8 mouse cellular contexts compared by ENCODE assay signal in genomic region chr6:49074117-49074490, GRCm38 (mm10). TPM values are rescaled to one million over a fixed set of nuclear protein-coding genes. Genes with fewer than 3 reads are reported as not detected.
DNase-seq lines count a peak whose midpoint lies in the region; ATAC-seq and TF ChIP-seq lines count a peak whose summit lies in the region.

No protein-coding gene starts in this region.

- H3K4me1 ChIP-seq in kidney, adult 2 months (ENCODE audit: control insufficient read depth, insufficient read depth, low read length): peaks cover 6% of the 10 kb centered on the region
- H3K4me1 ChIP-seq in MEL (ENCODE audit: control insufficient read depth in 1 of 2, insufficient read depth in 2 of 2, low read length in 2 of 2): peaks cover 3 to 11% of the 10 kb centered on the region in 2 experiments; a peak in 3 of 4 replicates
- peaks cover 23% of the 10 kb centered on the region for H3K4me1 ChIP-seq in forebrain, embryonic 12.5 days
- peaks cover 11% of the 10 kb centered on the region for H3K4me1 ChIP-seq in limb, embryonic 13.5 days
- H3K4me1 ChIP-seq in midbrain, embryonic 15.5 days: peaks cover 26% of the 10 kb centered on the region

- H3K4me2 ChIP-seq in forebrain, embryonic 12.5 days: peak overlapping the region; percentile 70
- H3K4me2 ChIP-seq in limb, embryonic 13.5 days (replicated peaks): peak overlapping the region; percentile 87
- peak overlapping the region; percentile 77 for H3K4me2 ChIP-seq in midbrain, embryonic 15.5 days

- TF ChIP-seq CTCF in kidney, adult 2 months (conservative IDR thresholded peaks at IDR 0.05; ENCODE audit: insufficient read depth, insufficient read length, low read depth, low read length): no peak
- no peak for TF ChIP-seq CTCF in MEL (IDR thresholded peaks at IDR 0.05 in 2 of 3, conservative IDR thresholded peaks at IDR 0.05 in 1 of 3; ENCODE audit: control insufficient read depth in 1 of 3, insufficient read depth in 1 of 3, low read depth in 2 of 3, low read length in 3 of 3, poor library complexity in 1 of 3, severe bottlenecking in 1 of 3)

- H3K79me2 ChIP-seq in MEL (ENCODE audit: control insufficient read depth, insufficient read depth, low read length, poor library complexity): peaks cover 21% of the 10 kb centered on the region

- WGBS in kidney, adult 2 months: under 1% methylated on average over 19 of the region's 19 CpGs
- 2% methylated on average over 19 of the region's 19 CpGs for WGBS in forebrain, embryonic 12.5 days
- WGBS in limb, embryonic 13.5 days: 1% methylated on average over 19 of the region's 19 CpGs
- 2% methylated on average over 19 of the region's 19 CpGs for WGBS in midbrain, embryonic 15.5 days

- ATAC-seq in forebrain, embryonic 12.5 days (ENCODE audit: low FRiP score): peak; percentile 61; the same call in 1 of the 2 replicates
- ATAC-seq in limb, embryonic 13.5 days (ENCODE audit: low FRiP score, low read depth): peak; percentile 49
- ATAC-seq in midbrain, embryonic 15.5 days (replicated peaks): peak; percentile 76

- no peak for DNase-seq in kidney, adult 2 months
- no peak for DNase-seq in kidney, postnatal 10 days
- no peak for DNase-seq in MEL (ENCODE audit: low read depth, low spot score)
- no peak for DNase-seq in right cerebral cortex, postnatal 4 days
- no peak for DNase-seq in urinary bladder, postnatal 36 days (ENCODE audit: low spot score in 2 of 2)

- TF ChIP-seq EP300 in MEL (IDR thresholded peaks at IDR 0.05; ENCODE audit: low read depth in 1 of 2, low read length in 2 of 2): no peak

- no peaks in the 10 kb centered on the region for H3K9me3 ChIP-seq in MEL (replicated peaks; ENCODE audit: insufficient read depth, low read length)
- no peaks in the 10 kb centered on the region for H3K9me3 ChIP-seq in forebrain, embryonic 12.5 days
- H3K9me3 ChIP-seq in limb, embryonic 13.5 days: no peaks in the 10 kb centered on the region
- no peaks in the 10 kb centered on the region for H3K9me3 ChIP-seq in midbrain, embryonic 15.5 days

- H3K36me3 ChIP-seq in kidney, adult 2 months (ENCODE audit: control insufficient read depth, insufficient read depth, low read length): no peaks in the 10 kb centered on the region
- peaks cover 2 to 7% of the 10 kb centered on the region in 2 experiments; a peak in 3 of 4 replicates for H3K36me3 ChIP-seq in MEL (ENCODE audit: control insufficient read depth in 1 of 2, insufficient read depth in 2 of 2, low read length in 2 of 2)
- no peaks in the 10 kb centered on the region for H3K36me3 ChIP-seq in forebrain, embryonic 12.5 days (replicated peaks)
- H3K36me3 ChIP-seq in limb, embryonic 13.5 days: peaks cover 1% of the 10 kb centered on the region; the same call in 1 of the 2 replicates
- no peaks in the 10 kb centered on the region for H3K36me3 ChIP-seq in midbrain, embryonic 15.5 days (replicated peaks)

- peak overlapping the region; percentile 76 for H3K9ac ChIP-seq in MEL (ENCODE audit: control insufficient read depth, low read depth, low read length, poor library complexity, severe bottlenecking)
- peak overlapping the region; percentile 93 for H3K9ac ChIP-seq in forebrain, embryonic 12.5 days
- H3K9ac ChIP-seq in limb, embryonic 13.5 days: peak overlapping the region; percentile 94
- H3K9ac ChIP-seq in midbrain, embryonic 15.5 days: peak overlapping the region; percentile 90

- H3K27ac ChIP-seq in kidney, adult 2 months (ENCODE audit: insufficient read depth, low read depth, low read length): peak overlapping the region; percentile 22
- H3K27ac ChIP-seq in MEL (ENCODE audit: control insufficient read depth, low read depth, low read length): no peak overlapping the region
- H3K27ac ChIP-seq in forebrain, embryonic 12.5 days: peak overlapping the region; percentile 80
- H3K27ac ChIP-seq in limb, embryonic 13.5 days: peak overlapping the region; percentile 82
- peak overlapping the region; percentile 83 for H3K27ac ChIP-seq in midbrain, embryonic 15.5 days

- peak overlapping the region; percentile 87 for H3K4me3 ChIP-seq in kidney, adult 2 months (ENCODE audit: insufficient read depth, low read depth, low read length)
- H3K4me3 ChIP-seq in MEL (ENCODE audit: control insufficient read depth in 1 of 2, insufficient read depth in 1 of 2, low read depth in 2 of 2, low read length in 2 of 2): peak overlapping the region; percentile 70 to 90
- H3K4me3 ChIP-seq in forebrain, embryonic 12.5 days (replicated peaks): peak overlapping the region; percentile 99
- H3K4me3 ChIP-seq in limb, embryonic 13.5 days: peak overlapping the region; percentile 92
- H3K4me3 ChIP-seq in midbrain, embryonic 15.5 days: peak overlapping the region; percentile 77

- no peak for TF ChIP-seq RAD21 in MEL (IDR thresholded peaks at IDR 0.05; ENCODE audit: low read depth, low read length)

- no peaks in the 10 kb centered on the region for H3K27me3 ChIP-seq in kidney, adult 2 months (replicated peaks; ENCODE audit: control insufficient read depth, insufficient read depth, low read length)
- peaks cover 0 to 2% of the 10 kb centered on the region in 2 experiments; a peak in 2 of 4 replicates for H3K27me3 ChIP-seq in MEL (ENCODE audit: control insufficient read depth in 1 of 2, insufficient read depth in 2 of 2, low read length in 2 of 2)
- no peaks in the 10 kb centered on the region for H3K27me3 ChIP-seq in forebrain, embryonic 12.5 days
- no peaks in the 10 kb centered on the region for H3K27me3 ChIP-seq in limb, embryonic 13.5 days
- H3K27me3 ChIP-seq in midbrain, embryonic 15.5 days (replicated peaks): no peaks in the 10 kb centered on the region

- no peak for TF ChIP-seq POLR2A in kidney, adult 2 months (IDR thresholded peaks at IDR 0.05; ENCODE audit: low read depth, low read length)
- no peak for TF ChIP-seq POLR2A in MEL (IDR thresholded peaks at IDR 0.05; ENCODE audit: control insufficient read depth in 1 of 2, insufficient read depth in 1 of 2, low read depth in 1 of 2, low read length in 2 of 2, poor library complexity in 1 of 2)

TF ChIP-seq in MEL, 35 proteins besides CTCF, POLR2A, EP300 and RAD21:
- TF ChIP-seq MYB (IDR thresholded peaks at IDR 0.05; ENCODE audit: low read depth, low read length) (no peak), POLR2AphosphoS2 (IDR thresholded peaks at IDR 0.05; ENCODE audit: low read length) (no peak), CHD1 (IDR thresholded peaks at IDR 0.05; ENCODE audit: low read depth, low read length) (no peak), RCOR1 (IDR thresholded peaks at IDR 0.05; ENCODE audit: low read depth, low read length) (no peak), TAL1 (IDR thresholded peaks at IDR 0.05; ENCODE audit: low read length) (no peak), MAZ (IDR thresholded peaks at IDR 0.05; ENCODE audit: low read depth, low read length) (no peak), ZNF384 (IDR thresholded peaks at IDR 0.05; ENCODE audit: low read depth, low read length) (no peak), ZC3H11A (IDR thresholded peaks at IDR 0.05; ENCODE audit: low read depth, low read length) (no peak)

RNA-seq across cellular contexts. Expression of gene Malsu1, which starts 0.5 kb away (rescaled TPM):
- 22.7 and 27.0 TPM in 2 replicates for polyA plus RNA-seq in kidney, adult 2 months (2012; rRNA removed)
- 27.1 and 27.8 TPM in 2 replicates for total RNA-seq in MEL (2012; rRNA removed)
- 10 to 100 TPM in 1 of 2 experiments, not detected in 1; 60.7 TPM for polyA plus RNA-seq in MEL (2012; ENCODE audit: insufficient read depth in 1 of 2, insufficient read length in 2 of 2, low read depth in 1 of 2, low replicate concordance in 2 of 2, missing spikeins in 1 of 2)
- polyA plus RNA-seq in forebrain, embryonic 12.5 days (2016; fragmentation: Nextera tagmentation; extraction: Ambion mirVana): 58.7 and 67.8 TPM in 2 replicates
- polyA plus RNA-seq in limb, embryonic 13.5 days (2015; fragmentation: Nextera tagmentation; extraction: Ambion mirVana): 72.7 and 79.2 TPM in 2 replicates
- 54.2 and 58.6 TPM in 2 replicates for polyA plus RNA-seq in midbrain, embryonic 15.5 days (2015; fragmentation: Nextera tagmentation; extraction: Ambion mirVana)

RNA-seq across cellular contexts. Expression of gene Gpnmb, which starts 37.8 kb away (rescaled TPM):
- 1.2 and 1.7 TPM in 2 replicates for polyA plus RNA-seq in kidney, adult 2 months (2012; rRNA removed)
- total RNA-seq in MEL (2012; rRNA removed): not detected in 2 replicates
- not detected for polyA plus RNA-seq in MEL (2012; ENCODE audit: insufficient read depth in 1 of 2, insufficient read length in 2 of 2, low read depth in 1 of 2, low replicate concordance in 2 of 2, missing spikeins in 1 of 2)
- 0.19 and 0.82 TPM in 2 replicates for polyA plus RNA-seq in forebrain, embryonic 12.5 days (2016; fragmentation: Nextera tagmentation; extraction: Ambion mirVana)
- 0.98 and 1.8 TPM in 2 replicates for polyA plus RNA-seq in limb, embryonic 13.5 days (2015; fragmentation: Nextera tagmentation; extraction: Ambion mirVana)
- 0.36 and 0.74 TPM in 2 replicates for polyA plus RNA-seq in midbrain, embryonic 15.5 days (2015; fragmentation: Nextera tagmentation; extraction: Ambion mirVana)
